Mouse (Mus musculus): ENCODE results near the gene Mpzl2. TPM values are rescaled to one million over a fixed set of nuclear protein-coding genes. Genes with fewer than 3 reads are reported as not detected.
"Not testable (repeated sequence)": the region's sequence is repeated elsewhere in the genome, so short reads cannot be mapped to it uniquely, and the experiment has no call there.

The Mpzl2 gene
- polyA plus RNA-seq, 1 experiment: 62.3 TPM

DNA sequence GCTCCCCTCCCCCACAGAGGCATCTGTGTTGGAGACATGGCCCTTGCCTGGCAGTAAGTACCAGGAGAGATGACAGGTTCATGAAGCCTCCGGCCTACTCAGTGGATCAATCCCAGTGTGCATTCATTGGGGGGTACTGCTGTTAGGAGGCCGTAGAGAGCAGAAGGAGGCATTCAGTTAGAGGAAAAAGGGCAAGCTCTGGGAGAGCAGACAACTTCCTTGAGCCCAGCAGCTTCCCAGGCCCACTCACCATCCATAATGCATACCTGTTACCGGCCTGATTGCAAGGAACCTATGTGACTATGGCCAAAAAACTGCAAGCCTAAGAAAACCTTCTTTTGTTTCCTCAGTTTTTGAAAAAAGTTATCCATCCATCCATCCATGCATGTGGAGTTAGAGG lies 5.1 kb upstream of the Mpzl2 start:
- DNase-seq (ENCODE audit: low spot score): no peak

DNA sequence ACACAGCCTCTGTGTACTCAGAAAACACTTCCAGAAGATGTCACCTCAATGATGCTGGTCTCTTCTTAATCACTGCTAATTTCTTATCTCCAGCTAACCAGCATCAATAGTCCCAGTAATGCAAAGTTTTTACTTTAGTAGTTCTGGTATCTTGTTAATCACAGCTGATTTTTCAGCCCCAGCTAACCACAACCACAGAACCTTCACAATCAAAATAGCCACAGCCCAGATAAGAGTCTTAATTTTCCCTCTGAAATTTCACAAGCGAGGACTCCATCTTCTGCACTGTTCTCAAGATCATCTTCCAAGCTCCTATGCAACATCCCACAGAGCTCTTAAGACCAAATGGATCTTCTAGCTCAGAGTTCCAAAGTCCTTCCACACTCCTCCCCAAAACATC lies 1.8 kb upstream of the Mpzl2 start:
- DNase-seq (ENCODE audit: low spot score): not testable (repeated sequence)

DNA sequence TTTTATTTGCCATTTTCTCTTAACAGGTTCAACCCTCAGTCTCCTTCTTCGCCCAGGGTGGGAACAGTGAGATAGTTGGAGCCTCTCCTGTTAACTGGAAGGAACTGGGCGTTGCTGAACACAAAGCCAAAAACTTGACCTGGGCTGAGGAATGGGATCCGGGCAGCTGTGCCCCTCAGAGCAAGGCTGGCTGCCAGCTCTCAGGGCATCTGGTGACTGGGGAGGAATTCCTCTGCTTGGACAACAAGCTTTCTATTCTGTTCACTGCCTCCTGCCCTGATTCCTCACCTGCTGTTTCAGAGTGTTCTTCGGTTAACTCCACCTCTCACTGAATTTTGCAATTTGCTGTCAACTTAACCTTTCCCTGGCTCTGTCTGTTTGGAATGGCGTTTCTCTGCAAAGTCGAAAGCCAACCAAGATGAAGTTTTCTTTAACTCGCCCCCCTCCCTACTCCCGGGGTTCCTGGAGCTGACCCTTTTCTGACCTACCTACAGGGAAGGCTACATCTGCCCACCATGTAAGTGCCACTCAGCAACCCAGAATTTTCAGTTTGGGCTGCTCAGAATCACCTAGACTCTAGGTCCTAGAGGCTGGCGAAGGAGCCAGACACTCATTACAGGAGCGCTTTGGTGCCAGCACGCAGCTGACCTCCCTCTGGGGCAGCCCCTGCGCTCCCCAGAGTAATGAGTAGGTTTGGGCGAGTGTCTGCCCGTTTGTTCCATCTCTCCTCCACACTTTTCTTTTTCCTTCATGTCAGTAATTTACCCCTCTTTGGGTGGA lies 657 bp downstream of the Mpzl2 start:
- no peak for DNase-seq (ENCODE audit: low spot score)

DNA sequence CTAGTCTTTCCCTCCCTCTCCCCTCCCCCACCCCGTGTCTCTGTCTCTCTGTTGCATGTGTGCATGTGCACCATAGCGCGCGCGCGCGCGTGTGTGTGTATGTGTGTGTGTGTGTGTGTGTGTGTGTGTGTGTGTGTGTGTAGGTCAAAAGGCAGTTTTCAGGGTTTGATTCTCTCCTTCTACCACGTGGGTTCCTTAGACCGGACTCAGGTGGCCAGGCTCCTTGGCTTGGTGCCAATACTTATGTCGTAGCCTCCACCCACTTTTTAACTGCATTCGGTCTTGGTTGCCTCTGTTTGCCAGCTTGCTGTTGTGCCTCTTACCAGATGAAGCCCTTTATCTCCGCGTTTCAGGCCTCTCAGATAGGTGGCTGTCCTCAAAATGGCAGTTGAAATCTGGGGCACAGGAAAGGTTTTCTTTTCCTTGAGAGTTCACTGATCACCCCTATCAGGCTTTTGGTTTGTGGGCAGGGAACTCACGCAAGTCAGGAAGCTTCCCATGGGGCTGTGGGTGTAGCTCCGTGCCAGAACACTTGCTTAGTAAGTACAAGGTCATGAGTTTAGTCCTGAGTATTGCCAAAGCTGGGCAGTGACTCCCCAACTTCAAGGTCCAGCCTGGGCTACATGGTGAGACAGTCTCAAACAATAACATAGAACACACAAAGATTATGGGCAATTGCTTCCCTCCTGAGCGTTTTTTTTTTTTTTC lies 1.7 kb downstream of the Mpzl2 start:
- DNase-seq (ENCODE audit: low spot score): no peak

DNA sequence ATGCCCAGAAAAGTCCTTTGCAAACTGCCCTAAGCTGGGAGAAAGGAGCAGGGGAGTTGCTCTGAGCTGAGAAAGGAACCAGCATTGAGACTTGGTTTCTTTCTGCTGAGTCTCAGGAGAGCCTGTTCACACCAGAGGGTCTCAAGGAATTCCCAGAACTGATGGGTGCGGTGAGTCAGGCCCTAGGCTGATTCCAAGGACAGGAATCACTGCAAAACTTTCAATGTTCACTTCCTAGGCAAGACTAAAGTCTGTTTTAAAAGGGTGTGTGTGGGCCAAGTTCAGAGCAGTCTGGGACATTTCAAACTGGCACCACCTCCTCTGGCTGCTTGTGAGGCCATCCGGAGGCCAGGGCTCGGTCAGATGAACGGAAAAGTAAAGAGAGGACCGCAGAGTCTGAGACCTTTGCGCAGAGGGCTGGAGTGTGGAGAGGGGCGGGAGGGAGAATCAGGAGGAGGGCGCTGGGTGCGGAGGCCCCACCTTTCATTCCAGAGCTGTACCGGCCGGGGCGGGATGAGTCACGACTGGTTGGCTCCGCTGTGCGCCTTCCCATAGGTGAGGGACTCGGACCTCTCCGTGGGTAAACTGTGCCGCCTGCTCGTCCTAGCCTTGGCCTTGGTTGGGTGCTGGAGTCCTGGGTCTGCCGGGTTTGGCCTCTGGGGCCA lies 2.6 kb downstream of the Mpzl2 start:
- DNase-seq (ENCODE audit: low spot score): peak; percentile 71

DNA sequence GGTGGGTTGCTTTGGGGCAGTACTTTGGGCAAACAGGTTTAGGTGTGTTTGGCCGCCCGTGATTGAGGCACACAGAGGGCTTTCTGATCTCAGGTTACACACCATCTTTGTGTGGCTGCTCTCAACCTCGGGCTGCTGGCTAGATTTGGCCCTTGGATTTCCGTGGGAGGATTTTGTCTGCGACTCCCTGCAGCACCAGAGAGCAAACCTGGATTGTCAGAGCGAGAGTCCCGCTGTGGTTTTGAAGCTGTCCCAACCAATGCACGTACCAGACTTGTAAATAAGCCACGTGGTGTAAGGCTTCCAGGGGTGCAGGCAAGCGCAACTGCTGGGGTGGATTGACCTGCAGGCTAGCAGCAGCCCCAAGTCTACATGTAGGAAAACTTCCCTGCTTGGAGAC lies 3.3 kb downstream of the Mpzl2 start:
- DNase-seq (ENCODE audit: low spot score): peak; percentile 37

DNA sequence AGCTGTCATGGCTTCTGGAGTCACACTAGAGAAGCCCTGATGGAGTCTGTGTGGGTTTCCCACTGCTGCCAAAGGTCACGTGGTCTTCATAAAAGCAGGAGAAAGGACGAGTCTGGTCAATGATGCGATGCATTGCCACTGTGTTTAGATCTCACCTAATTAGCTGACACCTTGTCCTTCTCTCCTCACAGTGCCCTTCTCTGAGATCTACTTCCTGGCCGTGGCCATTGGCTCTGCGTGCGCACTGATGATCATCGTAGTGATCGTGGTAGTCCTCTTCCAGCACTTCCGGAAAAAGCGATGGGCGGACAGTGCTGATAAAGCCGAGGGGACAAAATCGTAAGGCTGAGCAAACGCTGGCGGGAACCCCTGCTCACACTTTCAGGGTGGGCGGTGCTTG lies 7.4 kb downstream of the Mpzl2 start:
- no peak for DNase-seq (ENCODE audit: low spot score)

DNA sequence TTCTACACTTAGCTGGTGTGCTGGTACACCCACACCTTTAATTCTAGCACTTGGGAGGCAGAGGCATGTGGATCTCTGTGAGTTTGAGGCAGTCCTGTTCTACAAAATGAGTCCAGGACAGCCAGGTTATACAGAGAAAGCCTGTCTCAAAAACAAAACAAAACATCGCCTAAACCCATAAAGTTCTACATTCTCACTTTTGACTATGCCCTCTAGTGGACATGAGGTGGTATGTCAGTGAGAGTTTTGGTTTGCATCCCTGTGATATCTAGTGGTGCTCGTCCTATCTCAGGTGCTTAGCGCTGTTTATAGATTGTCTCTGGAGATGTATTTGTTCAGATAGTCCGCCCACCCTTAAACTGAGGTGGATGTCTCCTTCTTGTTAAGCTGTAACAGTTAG lies 8.9 kb downstream of the Mpzl2 start:
- DNase-seq (ENCODE audit: low spot score): no peak

DNA sequence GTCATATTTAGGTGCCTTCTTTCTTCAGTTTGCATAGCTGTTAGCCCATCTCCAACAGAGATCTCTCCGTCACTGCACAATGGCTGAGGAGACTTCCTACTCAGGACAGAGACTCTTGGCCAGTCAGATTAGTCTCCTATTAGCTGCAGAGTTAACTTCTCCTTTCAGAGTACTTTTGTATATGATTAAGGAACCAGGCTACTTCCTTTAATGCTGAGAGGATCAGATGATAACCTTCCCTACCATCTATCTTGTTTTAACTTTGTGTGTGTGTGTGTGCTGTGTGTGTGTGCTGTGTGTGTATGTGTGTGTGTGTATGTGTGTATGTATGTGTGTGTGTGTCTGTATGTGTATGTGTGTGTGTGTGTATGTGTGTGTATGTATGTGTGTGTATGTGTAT lies 10.1 kb downstream of the Mpzl2 start:
- no peak for DNase-seq (ENCODE audit: low spot score)

DNA sequence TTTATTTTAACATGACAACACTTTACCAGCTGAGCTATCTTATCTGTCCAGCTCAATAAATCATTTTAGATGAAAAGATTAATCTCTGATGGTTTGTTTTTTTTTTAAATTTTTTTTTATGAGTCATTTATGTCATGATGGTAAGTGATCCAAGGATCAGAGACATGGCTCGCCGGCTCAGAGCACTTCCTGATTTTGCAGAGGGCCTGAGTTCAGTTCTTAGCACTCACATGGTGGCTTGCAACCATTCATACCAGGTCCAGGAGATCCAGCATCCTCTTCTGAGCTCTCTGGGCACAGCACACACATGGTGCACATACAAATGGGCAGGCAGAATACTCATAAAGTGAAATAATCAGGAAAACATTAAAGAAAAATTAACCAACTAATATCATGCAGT lies 10.7 kb downstream of the Mpzl2 start:
- no peak for DNase-seq (ENCODE audit: low spot score)

DNA sequence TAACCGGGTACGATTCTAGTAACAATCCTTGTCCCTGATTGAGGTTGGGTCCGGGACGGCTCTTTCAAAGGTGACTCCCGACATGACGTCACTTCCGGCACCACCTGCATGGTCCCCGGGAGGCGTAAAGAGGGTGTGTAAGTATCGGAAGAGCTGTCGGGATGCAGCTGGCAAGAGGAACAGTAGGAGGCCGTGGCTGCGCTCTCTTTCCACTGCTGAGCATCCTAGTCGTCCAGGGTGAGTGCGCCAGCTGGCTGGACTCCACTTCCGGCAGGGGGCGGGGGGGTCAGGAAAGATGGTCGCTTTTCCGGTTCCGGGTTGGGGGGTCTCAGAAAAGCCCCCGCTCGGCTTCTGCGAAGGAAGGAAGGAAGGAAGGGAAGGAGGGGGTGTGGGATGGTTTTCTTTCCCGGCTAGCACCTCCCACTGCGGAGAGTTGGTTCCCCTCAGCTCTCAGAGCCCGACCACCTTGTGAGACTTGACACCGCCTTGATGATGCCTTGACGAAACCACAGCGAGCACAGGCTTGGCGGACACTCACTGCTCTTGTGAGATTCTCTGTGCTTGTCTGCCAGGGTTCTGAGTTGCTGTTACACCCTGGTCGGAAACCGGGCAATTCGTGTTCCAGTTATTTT lies 15.6 kb downstream of the Mpzl2 start, which contains the start of gene Mpzl3:
Gene Mpzl3 (plus strand): TSS at position 105 of the 632 bp plus-strand sequence.
- peak; percentile 70 for DNase-seq (ENCODE audit: low spot score)

DNA sequence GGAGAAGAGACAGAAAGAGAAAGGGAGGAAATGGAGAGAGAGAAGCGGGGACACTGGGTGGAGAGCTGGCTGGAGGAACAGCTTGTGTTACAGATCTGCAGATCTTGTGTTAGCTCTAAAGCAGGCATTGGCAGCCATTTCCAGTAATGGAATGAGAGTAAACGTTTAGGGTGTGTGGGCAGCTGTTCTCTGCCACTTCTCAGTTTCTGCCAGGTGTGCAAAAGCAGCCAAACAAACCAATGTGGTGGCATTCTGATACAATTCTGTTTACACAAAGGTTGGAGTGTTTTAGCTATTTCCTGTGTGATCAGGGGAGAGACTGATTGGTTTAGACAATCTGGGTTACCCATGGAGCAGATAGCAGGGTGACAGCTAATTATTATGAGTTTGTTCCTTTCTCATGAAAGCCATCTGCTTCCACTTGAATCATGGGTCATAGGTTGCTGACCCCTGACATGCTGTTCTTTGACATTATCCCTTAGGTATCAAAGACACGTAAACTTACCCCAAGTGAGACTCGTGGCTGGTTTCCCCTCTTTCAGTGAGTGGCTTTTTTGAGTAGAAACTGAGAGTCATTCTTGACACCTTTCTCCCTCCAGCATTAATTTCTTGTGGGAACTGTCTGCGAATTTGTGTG lies 18.8 kb downstream of the Mpzl2 start:
- no peak for DNase-seq (ENCODE audit: low spot score)

DNA sequence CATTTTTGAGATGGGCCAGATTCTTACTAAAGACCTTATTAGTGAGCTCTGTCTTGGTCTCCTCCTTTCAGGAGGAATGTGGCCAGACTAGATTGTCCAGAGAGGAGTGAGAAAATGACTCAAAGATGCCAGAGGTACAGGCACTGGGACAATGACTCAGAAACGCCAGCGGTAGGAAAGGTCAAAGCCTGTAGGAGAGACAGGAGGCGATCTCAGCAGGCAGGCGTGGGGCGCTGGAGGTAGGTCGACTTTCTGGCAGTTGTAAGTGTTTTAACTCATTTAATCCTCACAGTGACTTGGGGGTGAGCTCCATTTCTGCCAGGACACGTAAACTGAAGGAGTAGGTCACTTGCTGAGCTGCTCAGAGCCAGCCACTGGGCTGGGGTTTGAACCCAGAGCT lies 20.6 kb downstream of the Mpzl2 start:
- no peak for DNase-seq (ENCODE audit: low spot score)

DNA sequence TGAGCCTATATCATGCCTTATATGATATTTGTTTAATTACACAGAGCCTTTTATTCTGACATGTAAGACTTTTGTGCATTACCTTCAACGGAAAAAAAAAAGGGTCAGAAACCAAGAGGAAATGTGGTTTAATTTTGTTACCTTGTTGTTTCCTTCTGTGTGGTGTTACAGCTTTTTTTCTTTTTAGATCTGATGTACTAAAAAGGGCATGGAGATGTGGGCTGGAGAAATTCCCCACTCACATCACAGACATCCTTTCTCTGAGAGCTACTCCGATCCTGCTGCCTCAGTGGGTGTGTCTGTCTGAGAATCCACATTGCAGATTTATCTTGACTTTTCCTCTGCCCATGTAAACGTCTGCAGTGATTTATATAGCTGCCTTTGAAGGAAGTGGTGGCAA lies 23.1 kb downstream of the Mpzl2 start:
- no peak for DNase-seq (ENCODE audit: low spot score)

DNA sequence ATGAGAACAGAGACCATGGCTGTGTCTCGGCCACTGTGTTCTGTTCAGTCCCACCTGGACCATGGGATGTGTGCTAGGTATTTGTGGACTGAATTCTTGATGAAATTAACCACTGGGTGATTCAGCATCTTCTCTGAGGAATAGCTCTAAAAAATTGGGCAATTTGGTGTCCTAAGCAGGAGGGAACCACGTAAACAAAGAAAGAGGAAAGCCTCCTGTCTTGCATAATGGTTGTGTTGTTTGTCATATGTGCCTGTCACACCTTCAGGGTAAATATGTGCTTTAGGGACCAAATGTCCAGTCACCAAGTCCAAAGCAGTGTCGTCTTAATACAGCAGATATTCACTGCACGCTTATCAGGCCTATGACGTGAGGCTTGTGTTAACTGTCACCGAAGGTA lies 24.8 kb downstream of the Mpzl2 start:
- no peak for DNase-seq (ENCODE audit: low spot score)

DNA sequence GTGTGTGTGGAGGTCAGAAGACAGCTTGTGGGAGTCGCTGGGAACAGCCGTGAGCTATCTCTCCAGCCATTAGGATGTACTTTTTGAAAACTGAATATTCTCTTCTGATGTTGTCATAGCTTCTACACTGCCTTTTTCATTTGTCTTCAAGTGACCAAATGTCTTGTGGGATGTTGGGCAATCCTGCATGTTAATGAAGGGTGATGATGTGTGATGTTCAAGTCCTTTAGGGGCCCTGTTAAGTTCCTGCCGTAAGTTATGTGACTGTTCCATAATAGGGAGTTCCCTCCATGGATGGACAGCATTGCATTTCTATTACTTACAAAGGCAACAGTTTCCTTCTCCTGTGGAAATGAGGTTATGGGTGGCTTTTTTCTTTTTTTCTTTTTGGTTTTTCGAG lies 27.1 kb downstream of the Mpzl2 start:
- no peak for DNase-seq (ENCODE audit: low spot score)

DNA sequence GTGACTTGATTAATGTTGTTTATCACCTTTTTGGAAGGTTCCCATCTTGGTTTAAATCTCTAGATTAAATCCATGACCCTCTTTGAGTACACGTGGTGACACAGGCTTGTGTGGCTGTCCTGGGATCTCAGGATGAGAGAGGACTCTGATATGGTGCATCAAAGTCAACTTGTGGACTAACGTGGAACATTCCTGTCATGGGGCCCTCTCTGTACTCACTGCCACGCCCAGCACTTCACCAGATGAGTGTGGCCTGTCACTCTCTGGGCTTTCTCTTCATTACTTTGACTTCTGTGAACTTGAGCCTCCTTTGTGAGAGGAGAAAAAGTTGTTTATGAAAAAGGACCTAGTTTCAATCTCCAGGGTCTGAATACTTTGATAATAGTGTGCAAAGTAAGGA lies 32.2 kb downstream of the Mpzl2 start:
- no peak for DNase-seq (ENCODE audit: low spot score)

DNA sequence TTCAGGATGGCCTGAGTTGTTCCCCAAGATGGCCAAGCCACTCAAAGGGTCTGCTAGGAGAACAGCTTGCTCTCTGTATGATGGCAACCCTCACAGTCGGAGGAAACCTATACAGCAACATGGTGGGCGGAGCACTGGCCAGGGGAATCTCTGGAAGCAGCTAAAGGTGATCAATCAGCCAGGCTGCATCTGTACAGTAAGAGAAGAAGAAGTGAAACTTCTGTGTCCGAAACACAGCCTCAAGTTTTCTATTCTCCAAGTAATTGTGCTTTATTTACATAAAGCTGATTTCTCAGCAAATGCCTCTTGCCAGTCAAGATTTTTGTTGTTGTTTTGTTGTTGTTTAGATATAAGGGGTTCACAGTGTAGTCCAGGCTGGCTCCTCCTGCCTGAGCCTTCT lies 38.3 kb downstream of the Mpzl2 start:
- no peak for DNase-seq (ENCODE audit: low spot score)

DNA sequence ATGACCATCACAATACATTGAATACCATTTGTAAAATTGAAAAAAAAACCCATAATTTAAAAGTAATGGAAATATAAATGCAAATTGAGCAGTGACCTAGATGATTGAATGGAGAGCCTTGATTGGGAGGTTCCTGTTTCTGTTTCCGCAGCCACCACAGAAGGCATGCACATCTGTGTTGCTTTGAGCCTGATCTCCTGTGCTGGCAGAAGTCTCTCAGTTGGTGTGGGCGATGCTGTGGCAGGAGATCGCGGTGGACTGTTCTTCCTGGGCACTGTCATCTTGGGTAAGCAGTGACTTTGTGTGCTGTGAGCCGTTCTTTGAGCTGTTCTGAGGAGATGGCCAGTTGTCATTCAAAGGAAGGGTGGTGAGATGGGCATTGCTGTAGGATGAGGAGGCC lies 39.4 kb downstream of the Mpzl2 start, which contains the start of gene Jaml:
Gene Jaml (plus strand): TSS at position 173 of the 400 bp plus-strand sequence.
- no peak for DNase-seq (ENCODE audit: low spot score)

DNA sequence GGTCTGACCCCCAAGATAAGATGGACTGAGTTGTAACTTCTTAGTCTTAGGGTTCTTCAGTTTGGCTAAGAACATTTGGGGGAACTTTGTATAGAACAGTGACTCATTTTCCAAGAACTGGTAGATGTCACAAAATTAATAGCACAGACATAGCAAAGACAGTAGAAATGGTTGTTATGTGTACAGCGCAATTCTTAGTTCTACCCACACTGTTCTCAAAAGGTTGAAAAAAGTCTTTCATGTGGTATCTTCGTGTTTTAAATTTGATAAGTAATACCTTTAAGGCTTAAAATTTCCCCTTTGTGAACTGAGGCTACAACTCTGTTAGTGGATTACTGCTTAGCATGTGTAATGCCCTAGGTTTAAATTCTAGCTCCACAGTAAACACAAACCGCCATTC lies 43.5 kb downstream of the Mpzl2 start:
- no peak for DNase-seq (ENCODE audit: low spot score)

DNA sequence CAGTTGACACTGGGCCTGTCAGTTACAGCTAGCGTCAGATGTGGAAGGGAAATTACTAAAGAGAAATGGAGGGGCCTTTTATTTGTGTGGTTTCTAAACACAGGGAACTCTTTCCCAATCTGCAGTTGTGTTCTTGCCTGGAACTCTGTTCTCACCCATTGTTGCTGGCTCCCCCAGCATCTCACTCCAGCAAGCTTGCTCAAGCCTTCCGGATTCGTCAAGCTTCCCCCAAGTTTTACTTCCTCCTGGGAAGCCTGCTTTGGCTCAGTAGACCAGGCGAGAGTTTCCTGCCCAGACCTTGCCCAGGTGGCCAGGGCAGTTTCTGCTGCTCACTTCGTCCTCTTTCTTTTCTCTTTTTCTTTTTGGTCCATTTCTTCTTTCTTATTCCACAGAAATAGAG lies 45.0 kb downstream of the Mpzl2 start:
- no peak for DNase-seq (ENCODE audit: low spot score)
